Mouse (Mus musculus): ENCODE measurements at regions not wholly inside any gene's neighbourhood (a gene's known extent, or its start where the extent isn't known, plus 50 kb on each side); places are given as distances from the start of the nearest gene placed in this dataset. TPM values are rescaled to one million over a fixed set of nuclear protein-coding genes. Genes with fewer than 3 reads are reported as not detected.

- H3K9ac ChIP-seq (replicated peaks), result no peak overlapping the region
- ATAC-seq (ENCODE audit: insufficient read depth) (no peak), DNase-seq (ENCODE audit: low read depth in 3 of 3, low spot score in 3 of 3) (no peak)
- 56% methylated on average over 5 of the region's 5 CpGs for WGBS (ENCODE audit: insufficient replicate concordance)
- TF ChIP-seq CTCF (IDR thresholded peaks at IDR 0.05; ENCODE audit: low read depth) (no peak), EP300 (IDR thresholded peaks at IDR 0.05; ENCODE audit: low read depth) (no peak)
- H3K4me1 ChIP-seq (replicated peaks; ENCODE audit: control insufficient read depth in 2 of 2, insufficient read depth in 2 of 2, low read length in 1 of 2), result no peaks in the 10 kb centered on the region
- H3K27me3 ChIP-seq (ENCODE audit: control insufficient read depth, insufficient read depth, low read length), result no peaks in the 10 kb centered on the region
- H3K4me2 ChIP-seq (ENCODE audit: low read depth), result no peak overlapping the region
- no peak overlapping the region for H3K27ac ChIP-seq
- no peaks in the 10 kb centered on the region for H3K9me3 ChIP-seq (ENCODE audit: control insufficient read depth, low read length)
- no peaks in the 10 kb centered on the region for H3K36me3 ChIP-seq (replicated peaks; ENCODE audit: control insufficient read depth, insufficient read depth, low read depth)
- H3K4me3 ChIP-seq (ENCODE audit: insufficient read depth in 1 of 2, low read depth in 2 of 2, low read length in 2 of 2), result no peak overlapping the region
Measured at GRCm38 (mm10) chr4:33869317-33869716, 55.1 kb upstream of the Cnr1 start.

Small RNAs in the stretch of these regions (microRNA-seq; reads per million reads assigned to microRNA genes)
- not detected for gene Gm23304
